Mouse (Mus musculus): Measurements from ENCODE around the gene Areg. TPM values are rescaled to one million over a fixed set of nuclear protein-coding genes. Genes with fewer than 3 reads are reported as not detected.

Gene Areg
- polyA plus RNA-seq, 1 experiment from 2014 or later, result 4.3 TPM

DNA sequence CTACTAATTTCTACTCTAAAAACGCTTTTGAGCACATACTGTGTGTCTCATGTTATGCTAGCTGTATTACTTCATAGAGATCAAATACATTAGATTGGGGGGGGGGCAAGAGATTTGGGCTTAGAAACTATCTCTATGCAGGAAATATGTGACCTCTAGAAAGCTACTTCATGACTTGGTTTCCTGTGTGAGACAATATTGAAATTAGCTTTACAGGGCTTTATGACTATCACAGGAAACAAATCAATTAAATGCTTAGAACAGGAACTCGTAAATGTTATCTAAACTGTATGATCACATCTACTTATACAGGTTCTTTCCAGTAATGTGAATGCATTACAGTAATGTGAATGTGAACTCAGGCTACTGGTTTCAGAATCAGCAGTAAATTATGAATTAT lies 15.3 kb upstream of the Areg start:
- Histone ChIP-seq H3K4me1 (no peaks in the 10 kb centered on the region), H3K27me3 (replicated peaks) (no peaks in the 10 kb centered on the region), H3K4me3 (replicated peaks) (no peak overlapping the region), H3K9ac (no peak overlapping the region), H3K4me2 (no peak overlapping the region), H3K9me3 (no peaks in the 10 kb centered on the region), H3K36me3 (no peaks in the 10 kb centered on the region), H3K27ac (no peak overlapping the region)
- ATAC-seq (ENCODE audit: insufficient read depth, low FRiP score, low read depth), result no peak
- WGBS, result 78% methylated on average over 2 of the region's 2 CpGs

DNA sequence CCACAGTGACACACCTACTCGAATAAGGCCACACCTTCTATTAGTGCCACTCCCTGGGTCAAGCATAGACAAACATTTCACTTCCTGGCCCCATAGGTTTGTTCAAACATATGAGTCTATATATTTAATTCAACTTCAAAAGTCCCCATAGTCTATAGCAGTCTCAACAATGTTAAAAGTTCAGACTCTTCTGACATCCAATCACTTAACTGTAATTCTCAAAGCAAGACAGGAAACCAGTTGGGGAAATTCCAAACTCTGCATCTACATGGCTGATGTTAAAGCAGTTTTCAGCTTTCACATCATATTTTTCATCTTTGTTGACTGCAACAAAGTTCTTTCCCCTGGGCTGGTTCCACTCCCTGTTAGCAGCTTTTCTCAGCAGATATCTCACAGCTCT lies 12.8 kb upstream of the Areg start:
- Histone ChIP-seq H3K27ac (no peak overlapping the region), H3K27me3 (replicated peaks) (no peaks in the 10 kb centered on the region), H3K4me2 (no peak overlapping the region), H3K9ac (no peak overlapping the region), H3K4me3 (replicated peaks) (no peak overlapping the region), H3K9me3 (no peaks in the 10 kb centered on the region), H3K4me1 (no peaks in the 10 kb centered on the region), H3K36me3 (no peaks in the 10 kb centered on the region)
- no peak for ATAC-seq (ENCODE audit: insufficient read depth, low FRiP score, low read depth)
- WGBS, result 78% methylated on average over 1 of the region's 1 CpGs

DNA sequence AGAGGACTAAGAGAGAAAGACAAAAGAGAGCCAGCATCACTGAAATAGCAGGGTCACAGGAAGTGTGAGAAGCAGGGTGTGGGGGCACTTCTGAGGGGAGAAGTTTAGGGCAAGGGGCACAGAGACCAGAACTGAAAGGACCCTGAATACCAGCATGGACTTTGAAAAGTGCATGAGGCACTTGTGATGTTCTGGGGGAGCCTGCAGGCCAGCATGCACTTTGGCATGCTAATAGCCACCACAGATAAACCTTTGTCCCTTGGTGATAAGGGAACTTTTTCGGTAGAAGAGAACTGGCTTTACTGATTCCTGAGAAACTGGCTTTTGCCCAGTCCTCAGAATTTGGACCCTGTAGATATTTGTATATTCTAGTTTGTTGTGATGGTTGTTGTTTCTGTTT lies 4.4 kb upstream of the Areg start:
- Histone ChIP-seq H3K27me3 (replicated peaks) (peaks cover 3% of the 10 kb centered on the region; the same call in 1 of the 2 replicates), H3K9ac (no peak overlapping the region), H3K4me2 (no peak overlapping the region), H3K4me1 (peaks cover 3% of the 10 kb centered on the region; the same call in 1 of the 2 replicates), H3K9me3 (no peaks in the 10 kb centered on the region), H3K36me3 (no peaks in the 10 kb centered on the region), H3K4me3 (replicated peaks) (no peak overlapping the region), H3K27ac (no peak overlapping the region)
- 24% methylated on average over 1 of the region's 1 CpGs for WGBS
- no peak for ATAC-seq (ENCODE audit: insufficient read depth, low FRiP score, low read depth)

DNA sequence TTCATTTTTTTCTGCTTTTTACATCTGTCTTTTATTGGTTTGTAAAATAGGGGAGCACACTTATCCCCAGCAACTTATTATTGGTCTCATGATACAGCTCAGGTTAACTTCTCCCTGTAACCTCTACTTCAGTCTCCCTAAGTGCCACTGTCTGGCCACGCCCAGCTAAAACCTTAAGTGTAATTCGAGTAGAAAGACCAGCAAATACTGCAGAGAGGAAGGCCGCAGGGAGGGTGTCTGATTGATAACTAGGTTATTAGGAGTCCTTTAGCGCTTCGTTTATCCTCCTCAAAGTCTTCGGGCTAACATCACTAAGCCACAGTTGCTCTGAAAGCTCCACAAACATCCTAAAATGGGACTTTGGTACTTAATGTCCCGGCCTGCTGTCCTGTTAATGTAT lies 429 bp upstream of the Areg start:
- H3K4me2 ChIP-seq, result peak overlapping the region; percentile 87
- 5% methylated on average over 7 of the region's 7 CpGs for WGBS
- ATAC-seq (ENCODE audit: insufficient read depth, low FRiP score, low read depth), result no peak

DNA sequence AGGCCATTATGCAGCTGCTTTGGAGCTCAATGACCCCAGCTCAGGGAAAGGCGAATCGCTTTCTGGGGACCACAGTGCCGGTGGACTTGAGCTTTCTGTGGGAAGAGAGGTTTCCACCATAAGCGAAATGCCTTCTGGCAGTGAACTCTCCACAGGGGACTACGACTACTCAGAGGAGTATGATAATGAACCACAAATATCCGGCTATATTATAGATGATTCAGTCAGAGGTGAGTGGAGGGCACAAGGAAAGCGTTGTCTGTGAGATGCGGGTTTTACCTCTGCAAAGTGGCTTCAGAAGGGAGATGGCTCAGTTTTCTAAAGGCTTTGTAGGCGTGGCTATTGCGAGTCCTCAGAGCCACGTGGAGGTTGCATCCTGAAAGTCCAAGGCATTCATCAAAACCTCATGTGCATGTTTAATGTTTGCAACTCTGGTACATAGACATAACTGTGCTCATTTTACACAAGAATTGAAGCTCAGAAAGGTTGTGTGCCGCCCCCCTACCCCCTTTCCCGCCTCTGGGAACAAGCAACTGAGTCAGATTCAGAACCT lies 1.6 kb downstream of the Areg start:
- Histone ChIP-seq H3K27ac (no peak overlapping the region), H3K27me3 (replicated peaks) (peaks cover 15% of the 10 kb centered on the region), H3K4me2 (no peak overlapping the region), H3K4me1 (peaks cover 3% of the 10 kb centered on the region; the same call in 1 of the 2 replicates), H3K36me3 (no peaks in the 10 kb centered on the region), H3K9ac (no peak overlapping the region), H3K4me3 (replicated peaks) (no peak overlapping the region), H3K9me3 (no peaks in the 10 kb centered on the region)
- no peak for ATAC-seq (ENCODE audit: insufficient read depth, low FRiP score, low read depth)
- WGBS, result 58% methylated on average over 13 of the region's 13 CpGs

More for the DNA sequence above, 429 bp upstream of the Areg start:
- Histone ChIP-seq H3K9ac (no peak overlapping the region), H3K27ac (no peak overlapping the region), H3K36me3 (no peaks in the 10 kb centered on the region), H3K9me3 (no peaks in the 10 kb centered on the region), H3K4me1 (peaks cover 3% of the 10 kb centered on the region; the same call in 1 of the 2 replicates), H3K4me3 (replicated peaks) (peak overlapping the region; percentile 58), H3K27me3 (replicated peaks) (peaks cover 15% of the 10 kb centered on the region)

DNA sequence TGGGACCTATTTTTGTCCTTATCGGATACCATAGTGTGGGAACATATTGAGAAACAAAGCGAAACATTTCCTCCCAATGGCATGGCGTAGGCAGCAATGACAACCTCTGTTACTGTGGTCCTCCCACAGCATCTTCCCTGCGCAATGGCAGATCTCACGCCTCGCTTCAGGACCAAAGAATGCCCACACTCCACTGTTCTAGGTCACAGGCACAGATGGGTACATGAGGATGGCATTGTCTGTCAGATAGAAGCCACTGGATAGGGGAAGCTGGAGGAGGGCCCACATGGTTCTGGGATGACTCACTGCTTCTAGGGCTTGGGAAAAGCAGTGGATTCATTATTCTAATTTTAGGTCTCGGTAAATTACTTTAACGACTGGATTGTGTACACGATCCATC lies 5.6 kb downstream of the Areg start:
- no peaks in the 10 kb centered on the region for H3K9me3 ChIP-seq
- H3K36me3 ChIP-seq, result no peaks in the 10 kb centered on the region
- no peaks in the 10 kb centered on the region for H3K4me1 ChIP-seq
- H3K27ac ChIP-seq, result no peak overlapping the region
- no peak overlapping the region for H3K4me3 ChIP-seq (replicated peaks)
- H3K9ac ChIP-seq, result no peak overlapping the region
- H3K4me2 ChIP-seq, result no peak overlapping the region
- peaks cover 12% of the 10 kb centered on the region for H3K27me3 ChIP-seq (replicated peaks)
- no peak for ATAC-seq (ENCODE audit: insufficient read depth, low FRiP score, low read depth)
- 86% methylated on average over 9 of the region's 9 CpGs for WGBS

DNA sequence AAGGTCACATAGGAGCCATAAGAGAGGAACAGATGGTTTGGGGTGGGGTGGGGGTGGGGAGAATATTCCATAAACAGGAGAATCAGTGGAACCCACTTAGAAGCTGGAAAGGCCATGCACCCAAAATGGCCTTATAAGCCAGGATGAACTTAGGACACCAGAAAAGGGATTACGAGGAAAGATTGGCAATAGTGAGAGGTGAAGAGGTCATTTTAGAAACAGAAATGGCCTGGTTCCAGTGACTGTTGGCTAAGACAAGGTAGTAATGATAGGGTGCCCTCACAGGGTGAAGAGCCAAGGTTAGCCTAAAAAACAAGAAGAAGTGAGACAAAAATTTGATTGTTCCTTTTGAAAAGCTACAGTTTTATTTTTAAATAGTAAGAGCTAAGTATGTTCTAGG lies 7.6 kb downstream of the Areg start:
- no peak for ATAC-seq (ENCODE audit: insufficient read depth, low FRiP score, low read depth)
- Histone ChIP-seq H3K4me3 (replicated peaks) (no peak overlapping the region), H3K36me3 (no peaks in the 10 kb centered on the region), H3K4me2 (no peak overlapping the region), H3K27ac (no peak overlapping the region), H3K9ac (no peak overlapping the region), H3K4me1 (no peaks in the 10 kb centered on the region), H3K9me3 (no peaks in the 10 kb centered on the region), H3K27me3 (replicated peaks) (no peaks in the 10 kb centered on the region)
- WGBS, result 70% methylated on average over 1 of the region's 1 CpGs

DNA sequence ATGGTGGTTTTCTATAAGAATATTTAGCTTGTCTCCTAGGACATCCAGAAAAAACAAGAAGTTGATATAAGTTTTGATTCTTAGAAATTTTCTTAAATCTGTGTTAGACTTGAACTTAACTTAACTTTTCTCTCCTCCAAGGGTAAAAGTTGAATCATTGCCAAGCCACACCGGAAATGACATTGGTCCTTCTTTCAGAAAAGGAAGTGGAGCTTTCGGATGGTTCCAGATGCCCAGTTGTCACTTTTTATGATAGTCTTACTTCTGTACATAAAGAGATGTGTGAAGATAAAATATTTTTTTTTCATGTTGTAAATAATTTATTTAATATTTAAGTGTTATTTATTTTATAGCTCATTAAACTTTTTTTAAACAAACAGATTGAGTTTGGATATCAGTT lies 8.7 kb downstream of the Areg start:
- 69% methylated on average over 2 of the region's 2 CpGs for WGBS
- H3K4me1 ChIP-seq, result no peaks in the 10 kb centered on the region
- H3K4me3 ChIP-seq (replicated peaks), result no peak overlapping the region
- H3K27ac ChIP-seq, result no peak overlapping the region
- H3K9ac ChIP-seq, result no peak overlapping the region
- no peaks in the 10 kb centered on the region for H3K36me3 ChIP-seq
- no peaks in the 10 kb centered on the region for H3K27me3 ChIP-seq (replicated peaks)
- H3K4me2 ChIP-seq, result no peak overlapping the region
- no peaks in the 10 kb centered on the region for H3K9me3 ChIP-seq
- ATAC-seq (ENCODE audit: insufficient read depth, low FRiP score, low read depth), result no peak

DNA sequence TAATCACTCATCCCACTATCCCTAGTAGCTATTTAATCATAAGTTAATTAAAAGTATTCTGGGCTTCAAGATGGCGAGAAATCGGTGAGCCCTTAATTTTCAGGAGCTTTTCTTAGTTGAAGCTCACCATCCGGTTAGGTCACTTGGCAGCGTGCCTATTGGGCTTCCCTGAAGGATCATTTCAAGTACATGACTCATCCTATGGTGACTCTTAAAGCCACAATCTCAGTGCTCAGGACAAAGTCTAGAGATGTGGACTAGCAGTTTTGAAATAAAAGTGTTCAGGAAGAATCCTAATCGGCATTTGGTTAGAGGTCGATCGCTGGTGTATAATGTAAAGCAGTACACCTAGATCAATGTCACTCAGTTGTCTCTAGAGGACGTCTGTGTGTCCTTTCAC lies 17.3 kb downstream of the Areg start:
- no peak overlapping the region for H3K4me3 ChIP-seq (replicated peaks)
- no peak overlapping the region for H3K9ac ChIP-seq
- no peak overlapping the region for H3K27ac ChIP-seq
- no peak overlapping the region for H3K4me2 ChIP-seq
- 80% methylated on average over 8 of the region's 8 CpGs for WGBS
- H3K4me1 ChIP-seq, result no peaks in the 10 kb centered on the region
- no peaks in the 10 kb centered on the region for H3K36me3 ChIP-seq
- no peaks in the 10 kb centered on the region for H3K9me3 ChIP-seq
- H3K27me3 ChIP-seq (replicated peaks), result no peaks in the 10 kb centered on the region
- ATAC-seq (ENCODE audit: insufficient read depth, low FRiP score, low read depth), result no peak

DNA sequence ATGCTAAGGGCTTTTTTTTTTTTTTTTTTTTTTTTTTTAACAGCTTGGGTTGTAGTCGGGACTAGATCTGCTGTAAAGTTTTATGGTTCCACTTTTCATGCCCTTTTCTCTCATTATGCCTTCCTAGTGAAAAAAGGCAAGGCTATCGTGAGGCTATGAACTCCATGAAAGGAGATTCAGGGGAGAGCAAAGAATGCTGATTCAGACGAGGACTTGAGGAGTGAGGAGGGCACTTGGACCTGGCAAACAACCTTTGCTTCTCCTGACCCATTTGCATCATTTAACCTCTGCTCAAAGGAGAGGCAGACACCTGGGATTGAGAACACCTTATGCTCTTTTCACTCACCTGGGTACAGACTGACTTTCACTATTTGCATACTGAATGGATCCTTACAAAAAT lies 17.8 kb downstream of the Areg start:
- ATAC-seq (ENCODE audit: insufficient read depth, low FRiP score, low read depth), result no peak
- H3K4me3 ChIP-seq (replicated peaks), result no peak overlapping the region
- no peak overlapping the region for H3K9ac ChIP-seq
- H3K36me3 ChIP-seq, result no peaks in the 10 kb centered on the region
- 42% methylated on average over 3 of the region's 3 CpGs for WGBS
- no peak overlapping the region for H3K27ac ChIP-seq
- no peaks in the 10 kb centered on the region for H3K27me3 ChIP-seq (replicated peaks)
- no peaks in the 10 kb centered on the region for H3K4me1 ChIP-seq
- no peaks in the 10 kb centered on the region for H3K9me3 ChIP-seq
- H3K4me2 ChIP-seq, result no peak overlapping the region

DNA sequence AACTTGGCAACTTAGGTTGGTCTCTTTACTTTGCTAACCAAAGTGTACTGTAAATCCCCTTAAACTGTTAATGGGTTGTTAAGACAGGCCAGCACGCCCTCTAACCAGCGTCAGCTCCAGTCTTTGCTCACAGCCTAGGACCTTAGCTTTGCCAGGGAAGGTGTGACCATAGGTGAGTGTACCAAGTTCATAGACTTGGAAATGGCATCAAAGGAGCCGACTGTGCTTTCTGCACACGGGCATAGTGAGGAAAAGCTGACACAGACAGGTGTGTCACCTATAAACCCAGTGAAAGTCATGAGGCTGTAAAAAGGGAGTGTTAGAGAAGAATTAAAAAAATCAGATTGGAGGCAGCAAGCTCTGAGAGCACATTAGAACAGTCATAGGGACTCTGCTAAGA lies 23.4 kb downstream of the Areg start:
- Histone ChIP-seq H3K4me2 (no peak overlapping the region), H3K4me3 (replicated peaks) (no peak overlapping the region), H3K36me3 (no peaks in the 10 kb centered on the region), H3K27me3 (replicated peaks) (no peaks in the 10 kb centered on the region), H3K27ac (no peak overlapping the region), H3K9ac (no peak overlapping the region), H3K9me3 (no peaks in the 10 kb centered on the region), H3K4me1 (no peaks in the 10 kb centered on the region)
- WGBS, result 69% methylated on average over 4 of the region's 4 CpGs
- ATAC-seq (ENCODE audit: insufficient read depth, low FRiP score, low read depth), result no peak

DNA sequence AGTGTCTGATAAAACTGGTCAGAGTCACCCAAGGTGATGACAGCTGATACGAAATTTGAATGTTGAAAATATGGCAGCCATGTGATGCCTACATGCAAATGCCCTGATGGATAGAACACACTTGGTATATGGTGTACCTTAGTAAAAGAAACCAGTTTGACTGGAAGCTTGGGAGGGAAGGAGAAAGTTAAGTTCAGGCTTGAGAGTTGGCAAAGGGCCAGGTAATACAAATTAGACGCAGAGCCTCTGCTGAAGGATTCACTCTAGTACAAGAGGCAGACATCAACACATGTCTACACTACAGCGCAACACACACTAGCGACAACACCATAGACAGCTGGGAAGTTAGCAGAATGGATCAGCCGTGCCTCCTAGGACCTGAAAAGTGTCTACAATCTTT lies 27.2 kb downstream of the Areg start:
- Histone ChIP-seq H3K4me3 (replicated peaks) (no peak overlapping the region), H3K9me3 (no peaks in the 10 kb centered on the region), H3K36me3 (no peaks in the 10 kb centered on the region), H3K4me2 (no peak overlapping the region), H3K9ac (no peak overlapping the region), H3K27ac (no peak overlapping the region), H3K4me1 (no peaks in the 10 kb centered on the region), H3K27me3 (replicated peaks) (no peaks in the 10 kb centered on the region)
- 70% methylated on average over 5 of the region's 5 CpGs for WGBS
- ATAC-seq (ENCODE audit: insufficient read depth, low FRiP score, low read depth), result no peak

DNA sequence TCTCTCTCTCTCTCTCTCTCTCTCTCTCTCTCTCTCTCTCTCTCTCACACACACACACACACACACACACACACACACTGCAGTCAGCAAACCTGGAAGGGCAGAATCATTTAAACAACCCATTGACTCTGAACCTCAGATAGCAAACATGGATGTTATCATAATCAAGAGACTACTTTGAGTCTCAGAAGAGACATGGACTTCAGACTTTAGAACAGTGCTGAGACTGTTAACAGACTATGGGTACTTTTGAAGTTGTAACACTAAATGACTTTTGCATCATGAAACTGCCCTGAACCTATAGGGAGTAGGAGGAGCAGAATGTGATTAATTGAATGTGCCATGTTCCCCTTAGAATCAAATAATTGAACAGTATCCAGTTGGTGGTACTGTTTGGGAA lies 37.0 kb downstream of the Areg start:
- Histone ChIP-seq H3K4me2 (no peak overlapping the region), H3K4me1 (no peaks in the 10 kb centered on the region), H3K9ac (no peak overlapping the region), H3K36me3 (no peaks in the 10 kb centered on the region), H3K4me3 (replicated peaks) (no peak overlapping the region), H3K9me3 (no peaks in the 10 kb centered on the region), H3K27me3 (replicated peaks) (no peaks in the 10 kb centered on the region), H3K27ac (no peak overlapping the region)
- ATAC-seq (ENCODE audit: insufficient read depth, low FRiP score, low read depth), result no peak

Data from stomach, embryonic 15.5 days (tissue).